Mouse (Mus musculus): ENCODE data around the gene Kcnmb3. TPM values are rescaled to one million over a fixed set of nuclear protein-coding genes. Genes with fewer than 3 reads are reported as not detected.
"Not testable (repeated sequence)": the region's sequence is repeated elsewhere in the genome, so short reads cannot be mapped to it uniquely, and the experiment has no call there.

The Kcnmb3 gene
- total RNA-seq, 2 experiments from 2014 or later, result 1.0 TPM; not detected in 1

DNA sequence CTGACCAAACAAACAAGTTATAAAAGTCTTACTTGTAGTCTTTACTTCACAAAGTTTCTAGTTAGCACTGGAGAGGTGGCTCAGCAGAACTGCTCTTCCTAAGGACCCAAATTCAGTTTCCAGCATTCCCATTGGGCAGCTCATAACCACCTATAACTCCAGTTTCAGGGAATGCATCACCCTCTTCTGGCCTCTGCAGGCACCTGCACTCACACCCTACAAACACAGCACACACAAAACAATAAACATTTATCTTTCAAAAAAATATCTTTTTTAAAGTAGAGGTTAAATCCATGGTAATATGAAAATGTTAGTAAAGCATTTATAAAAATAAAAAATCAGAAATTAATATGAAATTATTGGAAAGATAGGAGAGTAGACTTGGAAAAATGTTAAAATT is 50.3 kb downstream of the Kcnmb3 start:
- DNase-seq (ENCODE audit: low spot score in 2 of 2), result no peak
- H3K4me3 ChIP-seq, result no peak overlapping the region
- TF ChIP-seq CTCF (conservative IDR thresholded peaks at IDR 0.05), result peak; percentile 51
- H3K27ac ChIP-seq, result no peak overlapping the region

DNA sequence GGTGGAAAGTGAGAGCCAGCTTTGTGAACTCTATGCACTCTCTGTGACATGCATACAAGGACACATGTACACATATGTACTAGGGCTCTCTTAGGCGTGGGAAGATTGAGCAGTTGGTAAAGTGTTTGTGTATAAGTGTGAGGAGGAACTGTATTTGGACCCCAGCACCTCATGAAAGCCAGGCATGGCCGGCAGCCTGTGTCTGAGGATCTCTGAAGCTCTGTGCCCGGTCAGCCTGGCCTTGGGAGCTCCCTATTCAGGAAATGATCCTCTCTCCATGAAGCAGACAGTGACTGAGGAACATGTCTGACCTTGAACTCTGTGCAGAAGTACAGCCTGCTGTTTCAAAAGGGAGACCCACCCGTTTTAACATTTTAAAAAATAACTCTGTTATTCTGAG is 53.3 kb downstream of the Kcnmb3 start:
- Histone ChIP-seq H3K27ac (no peak overlapping the region), H3K4me3 (no peak overlapping the region)
- DNase-seq (ENCODE audit: low spot score in 2 of 2), result no peak
- TF ChIP-seq CTCF (conservative IDR thresholded peaks at IDR 0.05), result no peak

DNA sequence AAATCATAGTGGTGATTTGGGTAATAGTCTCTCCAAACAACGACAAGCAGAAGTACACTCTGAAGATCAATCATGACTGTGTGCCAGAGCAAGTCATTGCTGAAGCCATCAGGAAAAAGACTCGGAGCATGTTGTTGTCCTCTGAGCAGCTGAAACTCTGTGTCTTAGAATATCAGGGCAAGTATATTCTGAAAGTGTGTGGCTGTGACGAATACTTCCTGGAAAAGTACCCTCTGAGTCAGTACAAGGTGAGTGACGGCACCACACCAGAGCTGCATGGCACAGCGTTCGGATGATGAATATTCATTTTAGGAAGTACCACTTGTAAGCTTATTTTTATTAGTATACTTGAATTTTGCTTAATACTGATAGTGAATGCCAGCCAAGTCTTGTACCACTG is 54.2 kb downstream of the Kcnmb3 start:
- no peak for TF ChIP-seq CTCF (conservative IDR thresholded peaks at IDR 0.05)

DNA sequence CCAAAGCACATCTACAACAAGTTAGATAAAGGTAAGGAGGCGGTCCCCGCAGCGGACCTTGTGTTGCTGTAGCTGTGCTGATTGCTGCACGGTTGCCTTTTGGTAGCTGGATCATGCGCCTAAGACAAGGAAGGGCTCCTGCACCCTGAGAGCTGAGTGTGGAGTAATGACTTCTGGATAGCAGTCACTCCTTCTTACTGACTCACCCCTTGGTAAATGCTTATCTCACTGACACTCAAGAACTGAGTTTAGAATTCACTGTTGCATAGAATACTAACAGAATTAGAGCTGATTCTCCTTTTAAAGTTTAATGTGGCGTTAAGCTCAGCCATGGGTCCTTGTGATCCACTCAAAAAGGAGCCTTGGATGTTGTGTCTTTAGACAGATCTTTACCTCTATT is 54.7 kb downstream of the Kcnmb3 start:
- no peak for TF ChIP-seq CTCF (conservative IDR thresholded peaks at IDR 0.05)
- Histone ChIP-seq H3K27ac (no peak overlapping the region), H3K4me3 (no peak overlapping the region)
- DNase-seq (ENCODE audit: low spot score in 2 of 2), result no peak

More for the DNA sequence above, 54.2 kb downstream of the Kcnmb3 start:
- no peak for DNase-seq (ENCODE audit: low spot score in 2 of 2)
- Histone ChIP-seq H3K4me3 (no peak overlapping the region), H3K27ac (no peak overlapping the region)

DNA sequence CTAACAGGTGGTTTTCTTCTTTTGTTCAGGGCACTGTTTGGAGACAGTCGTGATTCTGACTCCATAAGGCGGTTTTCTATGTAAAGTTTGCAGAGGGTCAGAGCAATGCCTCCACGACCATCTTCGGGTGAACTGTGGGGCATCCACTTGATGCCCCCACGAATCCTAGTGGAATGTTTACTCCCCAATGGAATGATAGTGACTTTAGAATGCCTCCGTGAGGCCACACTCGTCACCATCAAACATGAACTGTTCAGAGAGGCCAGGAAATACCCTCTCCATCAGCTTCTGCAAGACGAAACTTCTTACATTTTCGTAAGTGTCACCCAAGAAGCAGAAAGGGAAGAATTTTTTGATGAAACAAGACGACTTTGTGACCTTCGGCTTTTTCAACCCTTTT is 55.9 kb downstream of the Kcnmb3 start:
- Histone ChIP-seq H3K4me3 (no peak overlapping the region), H3K27ac (no peak overlapping the region)
- no peak for DNase-seq (ENCODE audit: low spot score in 2 of 2)
- TF ChIP-seq CTCF (conservative IDR thresholded peaks at IDR 0.05), result no peak

DNA sequence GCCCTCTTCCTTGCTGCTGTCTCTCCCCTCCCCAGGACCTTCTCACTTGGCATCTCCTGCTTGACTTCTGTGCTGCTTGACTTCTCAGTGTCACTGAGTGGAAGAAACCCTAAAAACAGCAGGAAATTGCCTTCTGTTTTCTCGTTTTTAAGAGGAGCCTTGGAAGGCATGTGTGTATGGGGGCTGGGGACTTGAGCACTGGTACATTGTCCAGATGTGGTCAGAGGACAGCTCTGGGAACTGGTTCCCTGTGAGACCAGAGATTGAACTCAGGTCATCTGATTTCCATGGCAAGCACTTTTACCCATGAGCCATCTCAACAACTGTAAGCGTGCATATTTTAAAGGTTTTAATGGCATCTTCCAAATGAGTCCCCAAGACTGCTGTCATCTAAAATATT is 58.0 kb downstream of the Kcnmb3 start:
- Histone ChIP-seq H3K4me3 (no peak overlapping the region), H3K27ac (no peak overlapping the region)
- TF ChIP-seq CTCF (conservative IDR thresholded peaks at IDR 0.05), result no peak
- DNase-seq (ENCODE audit: low spot score in 2 of 2), result no peak

DNA sequence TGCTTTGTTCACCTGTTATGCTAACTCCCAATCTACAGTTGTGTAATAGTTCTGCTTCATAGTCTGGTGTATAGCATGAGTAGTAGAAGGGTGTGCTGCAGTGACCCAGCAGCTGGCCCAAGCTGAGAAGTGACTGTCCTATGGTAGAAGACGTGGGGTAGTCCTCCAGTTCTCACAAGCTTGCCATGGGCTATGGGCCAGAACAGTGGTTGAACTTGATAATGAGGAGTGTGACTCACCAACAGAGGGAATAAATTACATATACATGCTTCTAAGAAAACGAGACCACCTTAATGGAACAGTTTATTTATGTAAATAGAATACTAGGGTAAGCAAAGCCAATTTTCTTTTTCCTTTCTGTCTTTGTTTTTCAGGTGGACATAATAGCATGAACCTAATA is 61.6 kb downstream of the Kcnmb3 start:
- H3K27ac ChIP-seq, result no peak overlapping the region
- DNase-seq (ENCODE audit: low spot score in 2 of 2), result no peak
- TF ChIP-seq CTCF (conservative IDR thresholded peaks at IDR 0.05), result no peak
- no peak overlapping the region for H3K4me3 ChIP-seq

DNA sequence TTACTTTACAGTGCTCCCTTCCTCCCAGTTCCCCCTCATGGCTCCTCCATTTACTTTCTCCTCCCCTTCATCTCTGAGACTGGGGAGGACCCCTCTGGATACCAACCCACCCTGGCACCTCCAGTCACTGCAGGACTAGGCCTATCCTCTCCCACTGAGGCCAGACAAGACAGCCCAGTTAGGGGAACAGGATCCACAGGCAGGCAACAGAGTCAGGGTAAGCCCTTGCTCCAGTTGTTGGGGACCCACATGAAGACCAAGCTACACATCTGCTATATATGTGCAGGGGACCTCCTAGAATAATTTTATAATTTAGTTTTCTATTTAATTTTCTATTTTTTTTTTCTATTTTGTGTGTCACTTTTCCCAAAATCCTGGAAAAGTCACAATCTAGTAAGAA is 62.7 kb downstream of the Kcnmb3 start:
- not testable (repeated sequence) for H3K4me3 ChIP-seq; DNase-seq (ENCODE audit: low spot score in 2 of 2)
- H3K27ac ChIP-seq, result peak overlapping the region; percentile 20; the same call in 1 of the 2 replicates

DNA sequence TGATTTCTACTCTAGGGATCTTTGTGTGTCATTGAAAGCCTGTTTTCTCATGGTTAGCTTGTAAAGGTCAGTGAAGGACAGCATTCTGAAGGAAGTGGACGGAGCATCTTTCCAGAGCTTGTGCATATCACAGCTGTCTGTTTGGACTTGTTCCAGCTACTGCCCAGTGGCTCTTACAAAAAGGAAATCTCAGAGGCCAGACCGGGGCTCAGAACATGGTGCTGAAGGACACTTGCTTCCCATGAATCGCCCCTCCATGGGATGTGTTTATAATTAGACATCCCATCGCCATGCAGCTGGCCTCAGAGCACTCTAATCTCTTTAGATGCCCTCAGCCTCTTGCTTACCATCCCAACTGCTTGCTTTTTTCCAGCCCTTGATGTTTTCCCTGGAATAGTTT is 63.1 kb downstream of the Kcnmb3 start:
- DNase-seq (ENCODE audit: low spot score in 2 of 2), result no peak
- no peak for TF ChIP-seq CTCF (conservative IDR thresholded peaks at IDR 0.05)
- no peak overlapping the region for H3K4me3 ChIP-seq
- H3K27ac ChIP-seq, result peak overlapping the region; percentile 20; the same call in 1 of the 2 replicates

DNA sequence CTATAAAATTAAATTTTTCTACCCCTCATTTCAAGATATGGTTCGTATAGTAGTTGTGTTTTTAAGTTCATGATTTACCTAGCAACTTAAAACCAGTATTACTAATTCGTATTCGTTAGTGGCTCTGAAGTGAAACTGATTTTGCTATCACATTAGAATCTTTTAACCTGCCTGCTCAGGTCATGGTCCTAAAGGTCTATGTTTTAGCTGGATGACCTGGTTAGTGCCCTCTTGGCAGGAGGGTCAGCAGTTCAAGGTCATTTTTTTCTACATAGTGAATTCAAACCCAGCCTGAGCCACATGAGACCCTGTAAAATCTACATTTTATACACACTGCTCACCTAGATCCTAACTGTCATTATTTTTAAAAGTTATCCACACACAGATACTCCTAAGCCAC is 63.7 kb downstream of the Kcnmb3 start:
- H3K4me3 ChIP-seq, result no peak overlapping the region
- peak overlapping the region; percentile 20; the same call in 1 of the 2 replicates for H3K27ac ChIP-seq
- no peak for DNase-seq (ENCODE audit: low spot score in 2 of 2)
- TF ChIP-seq CTCF (conservative IDR thresholded peaks at IDR 0.05), result no peak

DNA sequence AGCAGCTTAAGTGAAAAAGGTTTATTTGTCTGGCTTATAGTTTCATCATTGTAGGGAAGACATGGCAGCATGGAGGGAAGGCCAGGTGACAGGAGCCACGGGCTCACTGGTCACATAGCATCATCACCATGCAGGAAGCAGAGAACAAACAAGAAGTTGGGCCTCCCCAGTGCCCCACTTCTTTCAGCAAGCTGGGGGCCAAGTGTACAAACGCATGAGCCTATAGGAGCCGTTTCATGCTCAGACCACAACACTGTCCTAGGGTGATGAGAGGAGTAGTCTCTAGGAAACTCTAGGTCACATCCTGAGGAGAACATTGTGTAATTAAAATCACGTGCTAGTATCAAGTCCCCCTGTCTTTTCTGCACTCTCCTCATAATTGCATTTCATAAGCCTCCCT is 64.3 kb downstream of the Kcnmb3 start:
- H3K27ac ChIP-seq, result no peak overlapping the region
- H3K4me3 ChIP-seq, result no peak overlapping the region
- DNase-seq (ENCODE audit: low spot score in 2 of 2), result no peak
- TF ChIP-seq CTCF (conservative IDR thresholded peaks at IDR 0.05), result no peak

Other genes starting within 250 kb of the Kcnmb3 start
- gene Zmat3, start 126.2 kb downstream of the Kcnmb3 start, total RNA-seq (2021), result 10 to 100 TPM; 58.2 to 59.9 TPM
- 10 to 100 TPM; 47.8 to 51.9 TPM for gene Pik3ca, start 94.6 kb downstream of the Kcnmb3 start, total RNA-seq (2021)
- gene Zfp639, start 18.0 kb upstream of the Kcnmb3 start, total RNA-seq (2021), result 10 to 100 TPM; 31.7 to 36.1 TPM
- 100 to 1,000 TPM in 1 of 2 experiments, 10 to 100 TPM in 1; 95.2 to 103 TPM for gene Mfn1, start 37.2 kb upstream of the Kcnmb3 start, total RNA-seq (2021)
- 10 to 100 TPM; 12.4 to 18.6 TPM for gene Gnb4, start 124.4 kb upstream of the Kcnmb3 start, total RNA-seq (2021)
- 10 to 100 TPM; 19.2 to 20.4 TPM for gene Actl6a, start 214.1 kb upstream of the Kcnmb3 start, total RNA-seq (2021)
- gene Ndufb5, start 244.8 kb upstream of the Kcnmb3 start, total RNA-seq (2021), result 100 to 1,000 TPM; 192 to 210 TPM
- gene Mrpl47, start 245.4 kb upstream of the Kcnmb3 start, total RNA-seq (2021), result 10 to 100 TPM; 19.7 to 20.1 TPM